Mouse (Mus musculus) CH12.LX (cell line): ENCODE measurements at regions not wholly inside any gene's neighbourhood (a gene's known extent, or its start where the extent isn't known, plus 50 kb on each side); places are given as distances from the start of the nearest gene placed in this dataset.

Source experiments
- CTCF ChIP-seq, 2 experiments: IDR thresholded peaks in 1 of 2; conservative IDR thresholded peaks in 1 of 2; 2 replicates each; pipeline ENCODE4 v1.5.1; 2011 to 2012; ENCODE audit warnings: low read depth in 2 of 2, low read length in 2 of 2, improper control_type of control experiment in 1 of 2, inconsistent platforms in 1 of 2, mild to moderate bottlenecking in 1 of 2, moderate library complexity in 1 of 2
- RAD21 ChIP-seq: IDR thresholded peaks from 2 replicates; pipeline ENCODE4 v1.6.1; 2011; ENCODE audit warnings: low read depth, mild to moderate bottlenecking, low read length, improper control_type of control experiment, moderate library complexity

DNA sequence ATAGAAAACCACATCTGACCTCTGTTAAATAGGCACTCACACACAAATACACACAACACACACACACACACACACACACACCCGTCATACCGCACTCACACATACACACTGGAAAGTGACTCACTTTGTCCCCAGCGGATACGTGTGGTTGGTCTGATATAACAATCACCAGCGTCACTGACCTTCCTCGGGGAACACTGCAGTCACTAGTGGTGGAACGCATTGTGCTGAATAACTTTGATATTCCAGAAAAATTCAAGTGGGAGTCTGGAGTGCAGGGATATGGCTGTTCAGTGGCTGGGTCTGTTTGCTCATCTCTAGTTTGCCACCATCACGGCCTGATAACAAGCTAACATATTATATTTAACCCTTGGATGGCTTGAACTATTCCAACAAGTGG, 249.7 kb upstream of the Gpc5 start:
- TF ChIP-seq CTCF (conservative IDR thresholded peaks at IDR 0.05 in 1 of 2, IDR thresholded peaks at IDR 0.05 in 1 of 2; ENCODE audit: low read depth in 2 of 2, low read length in 2 of 2) (no peak), RAD21 (no peak)
